Mouse (Mus musculus) cerebellum, adult 2 months (tissue): ENCODE measurements around the gene Scpep1. TPM values are rescaled to one million over a fixed set of nuclear protein-coding genes. Genes with fewer than 3 reads are reported as not detected.
A peak's percentile ranks its signal among the peaks of the same experiment; 100 is the strongest.

Source experiments
- DNase-seq, 2 experiments: peaks; one replicate each; pipeline ENCODE4 v3.0.0; 2021
- H3K27ac ChIP-seq: fragments of 200-500 bp; 2 replicates; pipeline ENCODE4 v1.5.1; 2012; ENCODE audit warnings: low read length, control low read depth, inconsistent platforms; ENCODE audit not compliant: insufficient read depth
- H3K27me3 ChIP-seq: fragments of 200-500 bp; 2 replicates; pipeline ENCODE4 v1.6.1; 2012; ENCODE audit warnings: inconsistent platforms, mild to moderate bottlenecking, low read length, moderate library complexity; ENCODE audit not compliant: control insufficient read depth, insufficient read depth
- H3K4me1 ChIP-seq: fragments of 200-500 bp; 2 replicates; pipeline ENCODE4 v1.6.1; 2011; ENCODE audit warnings: low read length; ENCODE audit not compliant: control insufficient read depth, insufficient read depth
- H3K4me3 ChIP-seq: fragments of 200-500 bp; replicated peaks from 2 replicates; pipeline ENCODE3; 2011; ENCODE audit warnings: mild to moderate bottlenecking, low read depth, low read length, control low read depth; ENCODE audit not compliant: insufficient read depth
- CTCF ChIP-seq: fragments of 200-500 bp; IDR thresholded peaks from 2 replicates; pipeline ENCODE4 v1.5.1; 2011; ENCODE audit warnings: low read depth, mild to moderate bottlenecking, control low read depth, low read length, moderate library complexity, borderline replicate concordance; ENCODE audit not compliant: insufficient read depth
- POLR2A ChIP-seq: fragments of 200-500 bp; IDR thresholded peaks from 2 replicates; pipeline ENCODE4 v1.6.1; 2011; ENCODE audit warnings: low read length, control low read depth, borderline replicate concordance; ENCODE audit not compliant: insufficient read depth
- WGBS: fragments of 180-500 bp; shearing (Covaris S2); methylation state at CpG from one replicate; pipeline ENCODE4 v1.1.7; 2018; 5-methylcytosine and 5-hydroxymethylcytosine counted together
- polyA plus RNA-seq: library from polyadenylated mRNA; depleted of rRNA; stranded (reverse); fragments of >200 nt; gene quantifications from 2 replicates; pipeline ENCODE4 v1.2.3, GENCODE M21; 2012

Scpep1 gene
- polyA plus RNA-seq, 1 experiment, result 18.6 TPM

DNA sequence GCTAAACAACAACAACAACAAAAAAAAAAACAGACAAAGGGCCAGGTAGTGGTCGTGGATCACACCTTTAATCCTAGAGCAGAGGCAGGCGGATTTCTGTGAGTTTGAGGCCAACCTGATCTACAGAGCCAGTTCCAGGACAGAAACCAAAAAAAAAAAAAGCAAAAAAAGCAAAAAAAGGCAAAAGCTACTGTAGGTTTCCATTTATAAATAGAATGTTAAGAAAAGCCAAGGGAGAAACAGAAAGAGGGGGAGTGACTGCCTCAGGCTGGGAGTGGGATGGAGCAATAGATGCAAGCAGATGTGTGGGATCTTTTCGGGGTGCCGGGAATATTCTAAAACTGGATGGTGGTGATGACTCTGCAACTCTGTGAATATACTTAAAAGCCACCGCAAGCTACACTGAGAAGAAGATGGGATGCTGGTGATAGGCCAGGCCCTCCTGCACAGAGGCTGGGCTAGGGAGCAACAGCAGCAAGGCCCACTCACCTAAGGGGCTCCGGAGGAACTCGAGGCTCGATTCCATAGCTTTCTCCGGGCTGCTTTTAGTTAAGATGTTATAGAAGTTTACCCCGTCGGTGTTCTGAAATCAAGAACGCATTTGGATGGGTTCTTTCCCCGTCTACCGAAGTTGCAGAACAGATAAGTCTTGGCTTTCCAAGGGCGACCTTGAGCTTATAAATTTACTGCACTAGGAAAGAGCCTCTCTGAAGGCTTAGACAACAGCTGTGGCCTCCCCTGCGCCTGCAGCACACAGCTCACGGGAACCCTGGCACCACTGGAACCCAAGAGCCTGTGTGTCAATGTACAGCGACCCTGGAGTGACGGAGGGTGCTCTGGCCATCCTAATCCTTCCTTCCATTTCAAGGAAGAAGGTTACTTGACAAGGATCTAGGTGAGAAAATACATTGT, 20.9 kb downstream of the Scpep1 start:
- no peak for DNase-seq
- H3K27me3 ChIP-seq, result no peaks in the 10 kb centered on the region
- H3K4me1 ChIP-seq, result 0 out of 2 replicates have a peak, but pooled peaks cover 5% of the 10 kb centered on the region
- TF ChIP-seq CTCF (no peak), POLR2A (no peak)
- H3K27ac ChIP-seq, result no peak overlapping the region
- WGBS, result 93% methylated on average over 19 of the region's 19 CpGs
- no peak overlapping the region for H3K4me3 ChIP-seq

DNA sequence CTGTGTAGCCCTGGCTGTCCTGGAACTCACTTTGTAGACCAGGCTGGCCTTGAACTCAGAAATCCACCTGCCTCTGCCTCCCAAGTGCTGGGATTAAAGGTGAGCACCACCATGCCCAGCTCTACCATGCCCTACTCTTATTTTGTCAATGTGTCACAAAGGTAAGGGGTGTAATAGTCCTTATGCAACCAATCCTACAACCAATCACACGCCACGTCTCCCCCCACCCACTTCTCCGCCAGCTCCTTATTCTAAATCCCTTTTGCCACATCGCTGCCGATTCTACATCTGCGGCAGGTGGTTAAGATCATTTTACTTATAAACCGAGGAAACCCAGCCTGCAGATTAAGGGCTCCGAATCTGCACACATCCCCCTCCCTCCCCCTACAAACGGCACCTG, 22.2 kb downstream of the Scpep1 start:
- no peak overlapping the region for H3K27ac ChIP-seq
- 93% methylated on average over 9 of the region's 9 CpGs for WGBS
- H3K4me3 ChIP-seq, result no peak overlapping the region
- H3K27me3 ChIP-seq, result no peaks in the 10 kb centered on the region
- TF ChIP-seq CTCF (no peak), POLR2A (no peak)
- 0 out of 2 replicates have a peak, but pooled peaks cover 5% of the 10 kb centered on the region for H3K4me1 ChIP-seq
- DNase-seq, result no peak

DNA sequence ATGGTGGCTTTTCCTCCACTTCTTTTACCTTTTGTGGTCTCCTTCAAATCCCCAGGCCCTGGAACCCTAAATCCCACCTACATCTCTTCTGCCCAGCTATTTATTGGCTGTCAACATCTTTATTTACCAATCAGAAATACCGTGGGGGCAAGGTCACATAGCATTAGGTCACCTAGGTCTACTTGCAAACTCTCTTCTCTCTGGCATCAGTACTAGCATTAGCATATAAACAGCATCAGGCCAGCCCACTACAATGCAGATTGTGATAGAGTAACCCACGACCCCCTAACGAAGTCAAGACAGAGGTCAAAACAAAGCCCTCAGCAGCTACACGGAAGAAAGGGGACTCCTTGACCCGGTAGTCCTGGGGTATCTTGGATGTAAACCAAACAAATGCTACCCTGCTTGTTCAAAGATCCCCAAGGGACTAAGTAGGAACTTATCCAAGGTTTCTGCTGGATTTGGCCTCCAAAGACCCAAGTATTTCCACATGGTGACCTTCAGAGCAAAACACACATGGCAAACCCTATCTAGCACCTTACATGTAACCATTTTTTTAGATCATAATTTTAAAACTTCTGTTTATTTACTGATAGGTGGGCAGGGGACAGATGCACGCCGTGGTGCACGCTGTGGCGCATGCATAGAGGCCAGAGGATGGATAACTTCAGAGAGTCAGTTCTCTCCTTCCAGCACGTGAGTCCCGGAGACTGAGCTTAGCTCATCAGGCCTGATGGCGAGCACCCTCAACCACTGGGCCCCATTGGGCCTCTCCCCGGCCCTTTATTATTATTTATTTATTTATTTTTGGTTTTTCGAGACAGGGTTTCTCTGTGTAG, 23.4 kb downstream of the Scpep1 start:
- no peak for DNase-seq
- no peak overlapping the region for H3K4me3 ChIP-seq
- H3K4me1 ChIP-seq, result no peaks in the 10 kb centered on the region
- TF ChIP-seq POLR2A (no peak), CTCF (no peak)
- no peak overlapping the region for H3K27ac ChIP-seq
- WGBS, result 75% methylated on average over 14 of the region's 14 CpGs
- no peaks in the 10 kb centered on the region for H3K27me3 ChIP-seq

DNA sequence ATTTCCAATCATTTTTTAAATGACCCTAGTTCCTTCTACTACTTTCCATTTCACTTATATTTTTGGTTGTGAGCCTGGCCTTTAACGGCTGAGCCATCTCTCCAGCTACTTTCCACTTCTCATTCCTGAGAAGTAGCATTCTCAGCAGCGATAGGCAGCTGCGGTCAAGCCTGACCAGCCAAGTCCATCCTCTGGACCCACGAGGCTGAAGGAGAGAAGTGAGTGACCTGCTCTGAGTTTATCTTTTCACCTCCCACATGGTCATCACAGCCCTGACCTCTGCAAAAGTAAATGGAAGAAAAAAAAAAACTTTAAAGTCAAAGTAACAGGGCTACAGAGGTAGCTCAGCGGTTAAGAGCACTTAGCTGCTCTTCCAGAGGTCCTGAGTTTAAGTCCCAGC, 28.7 kb downstream of the Scpep1 start:
- H3K27ac ChIP-seq, result no peak overlapping the region
- TF ChIP-seq POLR2A, result no peak
- no peak for TF ChIP-seq CTCF
- no peaks in the 10 kb centered on the region for H3K4me1 ChIP-seq
- no peaks in the 10 kb centered on the region for H3K27me3 ChIP-seq
- 84% methylated on average over 5 of the region's 5 CpGs for WGBS
- no peak for DNase-seq
- H3K4me3 ChIP-seq, result no peak overlapping the region

DNA sequence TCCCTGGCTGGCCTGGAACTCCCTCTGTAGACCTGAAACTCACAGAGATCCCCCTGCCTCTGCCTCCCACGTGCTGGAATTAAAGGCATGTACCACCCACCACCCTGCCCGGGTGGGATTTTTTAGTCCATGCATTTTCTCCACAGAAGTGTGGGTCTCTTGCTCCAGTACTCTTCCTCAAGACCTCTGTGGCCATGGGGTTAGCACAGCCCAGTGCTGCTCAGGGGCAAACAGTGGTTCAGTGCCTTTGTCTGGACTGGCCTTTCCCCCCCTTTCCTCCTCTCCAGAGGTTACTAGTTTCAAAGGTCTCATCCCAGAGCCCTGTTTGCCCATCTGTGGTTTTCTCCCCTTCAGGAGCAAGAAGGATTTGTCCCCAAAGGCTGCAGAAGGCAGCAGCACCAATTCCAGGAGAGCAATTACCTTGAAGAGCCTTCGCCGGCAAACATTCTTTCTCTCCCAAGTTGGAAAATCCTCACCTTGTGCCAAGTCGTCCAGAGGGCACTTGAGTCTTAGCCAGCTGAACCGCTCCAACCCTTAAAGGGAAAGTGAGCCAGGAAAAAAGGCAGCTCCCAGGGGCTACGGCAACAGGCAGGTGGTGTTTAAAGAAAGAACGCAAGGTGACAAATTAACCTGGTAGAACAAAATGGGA, 45.8 kb downstream of the Scpep1 start:
- H3K4me1 ChIP-seq, result no peaks in the 10 kb centered on the region

DNA sequence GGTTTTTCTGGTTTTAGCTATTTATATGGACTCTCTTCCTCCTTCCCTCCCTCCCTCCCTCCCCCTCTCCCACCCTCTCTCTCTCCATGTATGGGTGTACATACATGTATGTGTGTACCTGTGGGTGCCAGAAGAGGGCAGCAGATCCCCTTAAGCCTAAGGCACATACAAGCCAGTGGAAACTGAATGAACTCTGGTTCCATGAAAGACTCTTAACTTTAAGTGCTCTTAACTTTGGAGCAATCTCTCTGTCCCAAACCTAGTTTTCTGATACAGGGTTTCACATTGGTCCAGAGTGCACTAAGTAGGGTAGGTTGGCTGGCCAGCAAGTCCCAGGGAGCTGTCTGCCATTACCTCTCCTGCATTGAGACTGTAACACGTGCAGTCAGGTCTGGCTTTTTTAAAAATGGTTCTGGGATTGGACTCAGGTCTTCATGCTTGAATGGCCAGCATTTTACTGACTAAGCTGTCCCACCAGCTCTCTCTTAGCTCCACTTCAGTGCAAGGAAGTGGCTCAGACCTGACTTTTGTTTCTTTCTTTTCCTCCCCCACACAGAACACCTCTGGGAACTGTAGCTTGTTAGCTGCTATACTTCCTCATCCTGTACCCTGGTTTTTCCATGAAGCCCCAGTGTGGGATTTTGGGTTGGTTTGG, 46.6 kb downstream of the Scpep1 start:
- no peaks in the 10 kb centered on the region; the same call in 1 of the 2 replicates for H3K27me3 ChIP-seq
- no peak overlapping the region for H3K4me3 ChIP-seq
- WGBS, result 88% methylated on average over 1 of the region's 1 CpGs
- DNase-seq, result peak; percentile 44 to 49
- no peaks in the 10 kb centered on the region for H3K4me1 ChIP-seq
- no peak for TF ChIP-seq POLR2A
- peak; percentile 54; the same call in 1 of the 2 replicates for TF ChIP-seq CTCF
- H3K27ac ChIP-seq, result no peak overlapping the region

More for the DNA sequence above, 45.8 kb downstream of the Scpep1 start:
- TF ChIP-seq CTCF (no peak), POLR2A (no peak)
- no peaks in the 10 kb centered on the region; the same call in 1 of the 2 replicates for H3K27me3 ChIP-seq
- no peak overlapping the region for H3K27ac ChIP-seq
- peak in 1 of 2 experiments; percentile 9 for DNase-seq
- H3K4me3 ChIP-seq, result no peak overlapping the region
- 35% methylated on average over 8 of the region's 8 CpGs for WGBS

DNA sequence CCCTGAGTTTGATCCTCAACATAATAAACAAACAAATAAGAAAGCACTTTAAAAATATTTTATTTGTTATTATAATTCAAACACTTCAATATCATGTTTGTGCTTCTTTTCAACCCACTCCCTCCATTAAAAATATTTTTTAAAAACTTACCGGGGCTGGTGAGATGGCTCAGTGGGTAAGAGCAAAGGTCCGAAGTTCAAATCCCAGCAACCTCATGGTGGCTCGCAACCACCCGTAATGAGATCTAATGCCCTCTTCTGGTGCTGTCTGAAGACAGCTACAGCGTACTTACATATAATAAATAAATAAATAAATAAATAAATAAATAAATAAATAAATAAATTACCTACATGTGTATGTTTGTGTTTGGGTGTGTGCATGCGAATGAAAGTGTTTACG, 47.4 kb downstream of the Scpep1 start:
- DNase-seq, result no peak
- no peak for TF ChIP-seq CTCF
- TF ChIP-seq POLR2A, result no peak
- Histone ChIP-seq H3K4me3 (no peak overlapping the region), H3K4me1 (no peaks in the 10 kb centered on the region), H3K27me3 (no peaks in the 10 kb centered on the region; the same call in 1 of the 2 replicates), H3K27ac (no peak overlapping the region)
- 98% methylated on average over 7 of the region's 7 CpGs for WGBS
